Mouse (Mus musculus) cortical plate, adult 2 months (tissue): ENCODE results near the gene Gli1.

Experiments used
- CTCF ChIP-seq: fragments of 200-500 bp; IDR thresholded peaks from 2 replicates; pipeline ENCODE4 v1.5.1; 2011; ENCODE audit warnings: mild to moderate bottlenecking, control low read depth, low read length; ENCODE audit not compliant: insufficient read depth; ENCODE audit errors: extremely low read depth
- POLR2A ChIP-seq: fragments of 200-500 bp; IDR thresholded peaks from 2 replicates; pipeline ENCODE4 v1.6.1; 2011; ENCODE audit warnings: mild to moderate bottlenecking, low read length, control low read depth; ENCODE audit not compliant: insufficient read depth; ENCODE audit errors: extremely low read depth

DNA sequence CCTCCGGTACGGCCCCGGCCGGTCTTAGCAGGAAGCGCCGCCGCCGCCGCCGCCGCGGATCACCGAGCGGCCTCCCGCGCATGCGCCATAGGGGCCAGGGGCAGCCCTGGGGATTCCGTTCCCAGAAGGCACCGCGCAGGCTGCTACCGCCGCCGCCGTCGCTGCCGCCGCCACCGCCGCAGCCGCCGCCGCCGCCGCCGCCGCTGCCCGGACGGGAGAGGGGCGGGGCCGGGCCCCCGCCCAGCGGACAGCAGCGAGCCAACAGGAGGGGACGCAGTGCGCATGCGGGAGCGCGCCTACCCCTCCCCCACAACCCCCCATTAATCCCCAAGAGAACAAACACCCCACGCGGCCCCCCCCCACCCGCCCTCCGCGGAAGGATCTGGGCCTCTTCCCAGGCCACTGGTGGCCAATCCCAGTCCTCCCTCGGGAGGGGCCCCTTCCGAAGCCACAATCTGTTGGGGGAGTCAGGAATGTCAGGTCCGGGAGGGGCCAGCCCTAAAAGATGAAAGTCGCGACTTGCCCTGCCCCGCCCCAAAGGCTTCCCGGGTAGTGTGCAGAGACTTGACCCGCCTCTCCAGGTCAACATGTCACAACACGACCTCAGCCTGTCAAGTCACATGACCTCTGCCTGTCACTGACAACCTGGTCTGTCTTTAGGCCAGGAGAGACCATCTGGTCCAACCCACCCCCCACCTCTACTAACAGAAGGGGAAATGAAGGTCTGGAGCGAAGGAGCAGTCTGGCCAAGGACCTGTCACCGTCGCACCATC, 52.8 kb downstream of the Gli1 start, which contains the start of gene Mbd6:
- no peak for TF ChIP-seq POLR2A
- TF ChIP-seq CTCF: no peak
